Mouse (Mus musculus) kidney, adult 11 months (tissue): ENCODE measurements around the gene Tenm4.

Experiments used
- DNase-seq: peaks from one replicate; pipeline ENCODE4 v3.0.0; 2022

Tenm4 gene

DNA sequence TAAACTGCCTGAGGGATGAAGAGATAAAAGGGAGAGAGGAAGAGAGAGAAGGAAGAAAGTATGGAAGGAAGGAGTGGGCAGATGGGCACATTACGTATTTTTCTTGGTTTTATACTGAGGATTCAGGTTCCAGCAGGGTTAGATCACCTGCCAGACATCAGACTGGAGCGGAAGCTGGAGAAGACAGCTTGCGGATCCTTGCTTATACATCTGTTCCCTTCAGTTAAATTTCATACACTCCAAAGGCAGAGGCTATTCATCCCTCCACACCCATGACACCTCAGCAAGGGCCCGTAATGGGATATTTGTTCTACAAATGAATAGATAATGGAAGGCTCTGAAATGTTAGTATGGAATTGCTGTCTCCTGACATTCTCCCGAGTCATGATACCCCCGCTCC is 655.6 kb downstream of the Tenm4 start:
- no peak for DNase-seq

- DNase-seq = peak; percentile 37
These were observed 661.5 kb downstream of the Tenm4 start for GRCm38 (mm10) chr7:96832551-96832950.

GRCm38 (mm10) chr7:96833012-96833411 is 662.0 kb downstream of the Tenm4 start:
- no peak for DNase-seq

DNA sequence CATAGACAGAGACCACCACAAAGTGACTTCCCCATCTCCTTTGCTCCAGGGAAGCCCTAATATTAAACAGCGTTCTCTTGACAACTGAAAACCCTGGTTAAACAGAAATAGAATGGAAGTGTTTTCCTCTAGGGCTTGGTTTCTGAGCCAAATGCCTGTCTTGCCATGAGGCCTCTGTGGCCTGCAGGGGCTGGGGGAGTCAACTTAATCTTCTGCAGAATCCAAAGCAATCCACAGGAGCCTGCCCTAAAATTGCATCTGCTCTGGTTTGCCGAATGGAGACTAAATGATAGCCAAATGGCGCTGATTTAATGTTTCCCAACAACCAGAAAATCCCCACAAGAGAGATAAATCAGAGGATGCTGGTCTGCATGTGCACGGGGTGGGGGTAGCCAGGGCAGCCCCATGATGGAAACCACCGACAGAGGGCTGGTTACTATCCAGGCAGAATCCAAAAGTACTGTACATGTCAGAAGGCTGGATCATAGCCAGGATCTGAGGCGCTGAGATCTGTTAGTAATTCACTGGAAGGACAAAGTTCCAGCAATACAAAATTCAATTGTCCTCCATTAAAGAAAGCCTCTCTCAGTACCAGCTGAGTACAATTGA is 663.7 kb downstream of the Tenm4 start:
- DNase-seq = peak; percentile 15

DNA sequence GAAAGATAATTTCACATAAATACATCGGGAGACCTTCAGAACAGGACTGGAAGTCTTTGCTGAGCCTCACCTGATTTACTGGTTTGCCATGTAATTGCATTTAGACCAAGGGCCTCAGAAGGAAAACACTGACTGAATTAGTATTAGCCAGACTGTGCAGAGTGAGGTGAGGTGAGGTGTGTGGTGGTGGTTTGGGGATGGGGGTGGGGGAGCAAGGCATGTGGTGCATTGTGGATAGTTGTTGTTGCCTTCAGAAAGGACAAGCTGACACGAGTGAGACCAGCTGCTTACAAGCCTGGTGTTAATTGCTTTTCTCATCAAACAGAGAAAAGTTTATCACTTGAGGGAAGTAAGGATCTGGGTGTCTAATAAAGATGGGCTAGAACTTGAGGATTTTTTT is 664.3 kb downstream of the Tenm4 start:
- no peak for DNase-seq

GRCm38 (mm10) chr7:96838271-96838841 is 667.3 kb downstream of the Tenm4 start:
- DNase-seq = no peak

DNA sequence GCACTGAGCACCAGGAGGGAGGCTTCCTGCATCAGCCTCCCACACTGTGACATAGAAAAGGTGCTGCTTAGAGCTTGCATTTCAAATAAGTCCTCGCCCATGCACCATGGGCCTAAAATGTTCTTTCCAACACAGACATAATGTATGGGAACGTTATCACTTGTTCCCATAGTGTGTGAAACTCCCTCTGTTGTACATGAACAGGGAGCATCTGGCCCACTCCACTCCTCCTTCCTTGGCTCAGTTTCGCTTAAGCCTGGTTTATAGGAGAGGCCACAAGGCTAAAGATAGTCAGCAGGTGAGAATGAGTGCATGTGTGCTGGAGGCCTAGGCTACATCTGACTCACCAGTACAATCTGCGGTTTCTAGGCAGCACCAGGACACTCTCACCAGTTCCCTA is 667.9 kb downstream of the Tenm4 start:
- no peak for DNase-seq

GRCm38 (mm10) chr7:96839586-96839985 is 668.5 kb downstream of the Tenm4 start:
- no peak for DNase-seq

DNA sequence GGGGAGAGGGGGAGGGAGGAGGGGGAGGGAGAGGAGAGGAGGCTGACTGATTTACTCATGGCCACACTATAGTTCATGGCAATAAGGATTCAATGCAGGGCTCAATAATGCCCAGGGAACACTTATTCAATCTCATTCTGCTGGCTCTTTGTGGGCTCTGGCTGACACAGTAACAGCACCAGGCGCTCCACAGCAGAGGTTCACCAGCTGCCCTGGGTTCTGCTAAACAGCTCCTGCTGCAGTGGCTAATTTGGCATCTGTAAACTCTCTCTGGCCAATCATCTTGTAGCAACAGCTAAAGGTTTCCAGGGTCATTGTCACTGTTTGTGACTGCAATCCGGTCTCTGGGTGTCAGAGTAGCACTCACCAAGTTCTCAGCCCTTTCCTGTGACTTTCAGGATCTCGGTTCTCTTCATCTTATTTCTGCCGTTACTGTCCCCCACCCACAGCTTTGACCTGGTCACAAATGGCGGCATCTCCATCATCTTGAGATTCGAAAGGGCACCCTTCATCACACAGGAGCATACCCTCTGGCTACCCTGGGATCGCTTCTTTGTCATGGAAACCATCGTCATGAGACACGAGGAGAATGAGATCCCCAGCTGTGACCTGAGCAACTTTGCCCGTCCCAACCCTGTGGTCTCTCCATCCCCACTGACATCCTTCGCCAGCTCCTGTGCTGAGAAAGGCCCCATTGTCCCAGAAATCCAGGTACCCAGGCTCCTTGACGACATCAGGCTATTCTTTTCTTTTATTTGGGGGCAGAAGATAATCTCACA is 671.6 kb downstream of the Tenm4 start:
- no peak for DNase-seq

DNA sequence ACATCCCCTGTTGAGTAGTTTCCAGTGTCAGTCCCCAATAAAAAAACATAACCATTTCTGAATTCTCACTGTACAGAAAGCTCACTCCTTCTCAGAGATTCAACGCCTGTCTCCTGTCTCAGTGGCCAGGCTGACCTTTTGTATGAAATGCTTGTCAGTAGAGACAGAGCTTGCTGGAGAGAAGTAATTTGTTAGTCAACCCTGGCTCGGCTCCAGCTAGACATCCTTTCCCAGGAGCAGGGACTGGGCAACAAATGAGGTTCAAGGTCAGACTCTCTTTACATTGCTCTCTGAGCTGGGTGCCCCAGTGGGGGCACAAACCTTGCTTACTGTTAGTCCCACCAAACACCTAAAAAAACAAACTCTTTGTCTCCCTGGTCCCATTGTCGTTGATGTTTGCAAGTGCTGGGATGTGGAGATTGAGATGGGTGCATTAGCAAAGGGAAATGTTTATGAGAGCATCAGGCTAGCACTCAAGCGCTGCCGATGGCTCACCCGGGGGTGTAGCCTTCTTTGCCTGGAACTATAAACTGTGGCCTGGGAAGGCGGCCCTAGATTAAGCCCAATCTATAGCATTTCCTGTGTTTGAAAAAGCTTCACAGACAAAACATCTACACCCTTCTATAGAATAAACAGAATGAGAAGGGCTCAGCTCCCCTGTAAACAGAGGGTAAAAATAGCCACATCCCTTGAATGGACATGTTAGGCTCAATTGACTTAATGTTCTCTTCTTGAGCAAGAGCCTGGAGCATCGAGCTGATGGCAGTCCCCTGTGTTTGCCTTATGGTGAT is 673.3 kb downstream of the Tenm4 start:
- no peak for DNase-seq

DNA sequence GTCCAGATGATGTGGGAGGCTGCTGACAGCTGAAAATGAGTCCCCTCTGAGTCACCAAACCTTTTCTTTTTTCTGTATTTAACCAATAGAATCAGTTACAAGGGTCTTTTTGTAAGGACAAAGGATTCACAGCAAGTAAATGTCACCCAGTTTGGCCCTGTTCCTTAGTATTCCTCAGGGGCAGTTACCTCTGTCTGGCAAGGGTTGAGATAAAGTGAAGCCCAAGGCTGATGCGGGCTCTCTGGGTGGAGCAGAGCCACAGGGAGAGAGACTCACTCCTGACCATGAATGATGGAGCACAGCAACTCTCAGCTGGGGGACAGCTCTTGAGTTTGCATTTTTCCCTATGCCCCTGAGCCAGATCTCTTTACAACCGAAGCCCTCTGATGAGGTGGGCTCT is 681.7 kb downstream of the Tenm4 start:
- DNase-seq = no peak

- DNase-seq = no peak
These were observed 684.9 kb downstream of the Tenm4 start for GRCm38 (mm10) chr7:96855867-96856406.

GRCm38 (mm10) chr7:96856518-96856917 is 685.5 kb downstream of the Tenm4 start:
- no peak for DNase-seq

DNA sequence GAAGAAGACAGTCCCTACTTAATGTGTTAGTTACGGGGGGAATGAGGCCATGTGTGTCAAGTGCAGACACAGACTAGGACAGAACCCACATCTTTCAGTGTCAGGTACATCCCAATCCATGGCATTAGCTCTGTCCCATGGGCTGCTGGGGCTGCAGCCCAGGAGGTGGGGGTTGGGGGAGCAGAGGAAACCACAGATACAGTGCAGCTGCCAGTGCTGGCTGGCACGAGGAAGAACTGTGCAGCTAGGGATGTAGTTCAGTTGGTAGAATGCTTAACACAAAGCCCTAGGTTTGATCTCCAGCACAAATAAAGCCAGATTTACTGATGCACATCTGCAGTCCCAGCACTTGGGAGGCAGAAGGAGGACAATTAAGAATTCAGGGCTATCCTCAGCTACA is 688.0 kb downstream of the Tenm4 start:
- DNase-seq = no peak

GRCm38 (mm10) chr7:96859684-96860083 is 688.6 kb downstream of the Tenm4 start:
- DNase-seq = no peak

GRCm38 (mm10) chr7:96860650-96861049 is 689.6 kb downstream of the Tenm4 start:
- DNase-seq = no peak

GRCm38 (mm10) chr7:96864894-96865722 is 694.1 kb downstream of the Tenm4 start:
- DNase-seq = no peak

- DNase-seq = no peak
These were observed 698.2 kb downstream of the Tenm4 start for GRCm38 (mm10) chr7:96869079-96869810.

- DNase-seq = no peak
These were observed 699.4 kb downstream of the Tenm4 start for GRCm38 (mm10) chr7:96870473-96870872.

GRCm38 (mm10) chr7:96871031-96871430 is 700.0 kb downstream of the Tenm4 start:
- no peak for DNase-seq

- DNase-seq = no peak
These were observed 707.6 kb downstream of the Tenm4 start for GRCm38 (mm10) chr7:96878511-96879276.
